Mouse (Mus musculus) ES-E14 (cell line): ENCODE data around the gene Siae.

Experiments
- CHD2 ChIP-seq: IDR thresholded peaks from 2 replicates; pipeline ENCODE4 v1.6.1; 2014; ENCODE audit warnings: mild to moderate bottlenecking, low read depth, low read length, inconsistent platforms
- HCFC1 ChIP-seq: IDR thresholded peaks from 2 replicates; pipeline ENCODE4 v1.6.1; 2012; ENCODE audit warnings: low read length, inconsistent platforms, borderline replicate concordance; ENCODE audit not compliant: insufficient read depth
- MAFK ChIP-seq: IDR thresholded peaks from 2 replicates; pipeline ENCODE4 v1.6.1; 2014; ENCODE audit warnings: mild to moderate bottlenecking, low read depth, low read length, inconsistent platforms; ENCODE audit not compliant: insufficient read depth
- ZC3H11A ChIP-seq: IDR thresholded peaks from 2 replicates; pipeline ENCODE4 v1.6.1; 2012; ENCODE audit warnings: low read depth, mild to moderate bottlenecking, inconsistent platforms, low read length, borderline replicate concordance
- ZNF384 ChIP-seq: IDR thresholded peaks from 2 replicates; pipeline ENCODE4 v1.6.1; 2012; ENCODE audit warnings: low read depth, low read length, inconsistent platforms

- no peak for TF ChIP-seq ZC3H11A
- TF ChIP-seq MAFK = no peak
- no peak for TF ChIP-seq HCFC1
- no peak for TF ChIP-seq ZNF384
- TF ChIP-seq CHD2 = no peak
Observed at GRCm38 (mm10) chr9:37568605-37569214, 13.2 kb downstream of the Siae start.
